Mouse (Mus musculus) ES-E14 (cell line): ENCODE measurements at regions not wholly inside any gene's neighbourhood (a gene's known extent, or its start where the extent isn't known, plus 50 kb on each side); places are given as distances from the start of the nearest gene placed in this dataset.

Experiments
- MAFK ChIP-seq: IDR thresholded peaks from 2 replicates; pipeline ENCODE4 v1.6.1; 2014; ENCODE audit warnings: mild to moderate bottlenecking, low read depth, low read length, inconsistent platforms; ENCODE audit not compliant: insufficient read depth
- ZC3H11A ChIP-seq: IDR thresholded peaks from 2 replicates; pipeline ENCODE4 v1.6.1; 2012; ENCODE audit warnings: low read depth, mild to moderate bottlenecking, inconsistent platforms, low read length, borderline replicate concordance
- ZNF384 ChIP-seq: IDR thresholded peaks from 2 replicates; pipeline ENCODE4 v1.6.1; 2012; ENCODE audit warnings: low read depth, low read length, inconsistent platforms

- TF ChIP-seq MAFK (no peak), ZNF384 (no peak), ZC3H11A (no peak)
Measured at GRCm38 (mm10) chr11:44021638-44022037, 120.6 kb upstream of the Adra1b start.
